Mouse (Mus musculus) erythroblast, embryonic 14.5 days (primary cell): ENCODE data around the gene Zc3h6.

Experiments used
- GATA1 ChIP-seq: IDR thresholded peaks from 2 replicates; pipeline ENCODE4 v1.6.1; 2012; ENCODE audit warnings: low read length, inconsistent platforms, mixed read lengths
- TAL1 ChIP-seq: IDR thresholded peaks from 3 replicates; pipeline ENCODE4 v1.6.1; 2012; ENCODE audit warnings: low read length, inconsistent platforms, mixed read lengths

- no peak for TF ChIP-seq TAL1
- no peak for TF ChIP-seq GATA1
These were observed 5.1 kb downstream of the Zc3h6 start for GRCm38 (mm10) chr2:128972301-128972700.
